Mouse (Mus musculus) MEL (cell line): ENCODE data around the gene Vps50. TPM values are rescaled to one million over a fixed set of nuclear protein-coding genes. Genes with fewer than 3 reads are reported as not detected.
A peak's percentile ranks its signal among the peaks of the same experiment; 100 is the strongest.

Experiments
- DNase-seq: peaks from one replicate; pipeline ENCODE4 v3.0.0; 2011; ENCODE audit warnings: low read depth, low spot score
- H3K27ac ChIP-seq: 2 replicates; pipeline ENCODE4 v1.5.1; 2012; ENCODE audit warnings: low read depth, mild to moderate bottlenecking, control low read depth, low read length, moderate library complexity; ENCODE audit not compliant: control insufficient read depth
- H3K27me3 ChIP-seq, 2 experiments: fragments of 150-350 bp in 1 of 2; sonication (generic) in 1 of 2; 2 replicates each; pipeline ENCODE4 v1.6.1; 2012; ENCODE audit warnings: low read length in 2 of 2, mild to moderate bottlenecking in 2 of 2, improper control_type of control experiment in 1 of 2, moderate library complexity in 1 of 2; ENCODE audit not compliant: insufficient read depth in 2 of 2, control insufficient read depth in 1 of 2
- H3K36me3 ChIP-seq, 2 experiments: 2 replicates each; pipeline ENCODE4 v1.6.1; 2012 to 2014; ENCODE audit warnings: low read length in 2 of 2, improper control_type of control experiment in 1 of 2, inconsistent platforms in 1 of 2, mild to moderate bottlenecking in 1 of 2; ENCODE audit not compliant: insufficient read depth in 2 of 2, control insufficient read depth in 1 of 2
- H3K4me1 ChIP-seq, 2 experiments: fragments of 150-350 bp in 1 of 2; sonication (generic) in 1 of 2; 2 replicates each; pipeline ENCODE4 v1.6.1; 2012; ENCODE audit warnings: low read length in 2 of 2, improper control_type of control experiment in 1 of 2, mild to moderate bottlenecking in 1 of 2; ENCODE audit not compliant: insufficient read depth in 2 of 2, control insufficient read depth in 1 of 2
- H3K4me3 ChIP-seq, 2 experiments: fragments of 150-350 bp in 1 of 2; sonication (generic) in 1 of 2; 2 replicates each; pipeline ENCODE4 v1.5.1; 2012; ENCODE audit warnings: low read depth in 2 of 2, low read length in 2 of 2, mild to moderate bottlenecking in 2 of 2, moderate library complexity in 2 of 2, control low read depth in 1 of 2, improper control_type of control experiment in 1 of 2; ENCODE audit not compliant: control insufficient read depth in 1 of 2, insufficient read depth in 1 of 2
- H3K79me2 ChIP-seq: 2 replicates; pipeline ENCODE4 v1.6.1; 2012; ENCODE audit warnings: mild to moderate bottlenecking, low read length, moderate library complexity; ENCODE audit not compliant: control insufficient read depth, poor library complexity, insufficient read depth
- H3K9ac ChIP-seq: 2 replicates; pipeline ENCODE4 v1.6.1; 2012; ENCODE audit warnings: low read depth, mild to moderate bottlenecking, control low read depth, low read length, moderate library complexity; ENCODE audit not compliant: control insufficient read depth, poor library complexity, severe bottlenecking
- H3K9me3 ChIP-seq: fragments of 150-350 bp; sonication (generic); replicated peaks from 2 replicates; pipeline ENCODE4 v1.6.1; 2012; ENCODE audit warnings: mild to moderate bottlenecking, low read length, improper control_type of control experiment, moderate library complexity; ENCODE audit not compliant: insufficient read depth
- BHLHE40 ChIP-seq: IDR thresholded peaks from 2 replicates; pipeline ENCODE4 v1.6.1; 2012; ENCODE audit warnings: low read depth, mild to moderate bottlenecking, inconsistent platforms, low read length, improper control_type of control experiment, borderline replicate concordance
- CHD1 ChIP-seq: IDR thresholded peaks from 2 replicates; pipeline ENCODE4 v1.6.1; 2012; ENCODE audit warnings: low read depth, mild to moderate bottlenecking, inconsistent platforms, low read length, improper control_type of control experiment
- CHD2 ChIP-seq: IDR thresholded peaks from 2 replicates; pipeline ENCODE4 v1.6.1; 2011; ENCODE audit warnings: low read length, improper control_type of control experiment
- CTCF ChIP-seq, 3 experiments: IDR thresholded peaks in 2 of 3; conservative IDR thresholded peaks in 1 of 3; 2 replicates each; pipeline ENCODE4 v1.5.1; 2011 to 2012; ENCODE audit warnings: low read length in 3 of 3, low read depth in 2 of 3, mild to moderate bottlenecking in 2 of 3, improper control_type of control experiment in 1 of 3, inconsistent platforms in 1 of 3, mixed read lengths in 1 of 3, moderate library complexity in 1 of 3; ENCODE audit not compliant: control insufficient read depth in 1 of 3, insufficient read depth in 1 of 3, poor library complexity in 1 of 3, severe bottlenecking in 1 of 3
- EP300 ChIP-seq, 2 experiments: IDR thresholded peaks; 2 replicates each; pipeline ENCODE4 v1.6.1; 2011; ENCODE audit warnings: improper control_type of control experiment in 2 of 2, low read length in 2 of 2, low read depth in 1 of 2, mild to moderate bottlenecking in 1 of 2
- GABPA ChIP-seq: IDR thresholded peaks from 2 replicates; pipeline ENCODE4 v1.6.1; 2012; ENCODE audit warnings: low read depth, mild to moderate bottlenecking, inconsistent platforms, low read length, improper control_type of control experiment, moderate library complexity
- GATA1 ChIP-seq: IDR thresholded peaks from 2 replicates; pipeline ENCODE4 v1.6.1; 2011; ENCODE audit warnings: low read depth, low read length, improper control_type of control experiment
- HCFC1 ChIP-seq: IDR thresholded peaks from 2 replicates; pipeline ENCODE4 v1.6.1; 2012; ENCODE audit warnings: low read depth, mild to moderate bottlenecking, inconsistent platforms, low read length, improper control_type of control experiment, moderate library complexity
- JUND ChIP-seq: IDR thresholded peaks from 2 replicates; pipeline ENCODE4 v1.6.1; 2011; ENCODE audit warnings: low read depth, mild to moderate bottlenecking, improper control_type of control experiment, low read length
- KAT2A ChIP-seq: conservative IDR thresholded peaks from 2 replicates; pipeline ENCODE4 v1.6.1; 2012; ENCODE audit warnings: low read depth, low read length, improper control_type of control experiment, inconsistent platforms
- MAFK ChIP-seq: IDR thresholded peaks from 2 replicates; pipeline ENCODE4 v1.6.1; 2011; ENCODE audit warnings: low read depth, mild to moderate bottlenecking, low read length, improper control_type of control experiment, borderline replicate concordance
- MAX ChIP-seq: IDR thresholded peaks from 2 replicates; pipeline ENCODE4 v1.6.1; 2011; ENCODE audit warnings: low read length, improper control_type of control experiment
- MAZ ChIP-seq: IDR thresholded peaks from 2 replicates; pipeline ENCODE4 v1.6.1; 2012; ENCODE audit warnings: low read depth, mild to moderate bottlenecking, inconsistent platforms, low read length, improper control_type of control experiment
- MEF2A ChIP-seq: IDR thresholded peaks from 2 replicates; pipeline ENCODE4 v1.6.1; 2014; ENCODE audit warnings: low read depth, mild to moderate bottlenecking, inconsistent platforms, low read length, improper control_type of control experiment; ENCODE audit not compliant: poor library complexity, insufficient replicate concordance, severe bottlenecking; ENCODE audit errors: extremely low read depth
- MXI1 ChIP-seq: IDR thresholded peaks from 2 replicates; pipeline ENCODE4 v1.6.1; 2011; ENCODE audit warnings: mild to moderate bottlenecking, low read depth, low read length, improper control_type of control experiment
- MYB ChIP-seq: IDR thresholded peaks from 2 replicates; pipeline ENCODE4 v1.6.1; 2011; ENCODE audit warnings: mild to moderate bottlenecking, low read depth, low read length, improper control_type of control experiment
- MYC ChIP-seq: IDR thresholded peaks from 2 replicates; pipeline ENCODE4 v1.6.1; 2011; ENCODE audit warnings: low read depth, mild to moderate bottlenecking, low read length, improper control_type of control experiment, moderate library complexity
- NELFE ChIP-seq: IDR thresholded peaks from 2 replicates; pipeline ENCODE4 v1.6.1; 2011; ENCODE audit warnings: low read depth, low read length, improper control_type of control experiment
- NRF1 ChIP-seq: IDR thresholded peaks from 2 replicates; pipeline ENCODE4 v1.6.1; 2014; ENCODE audit warnings: low read depth, mild to moderate bottlenecking, inconsistent platforms, low read length, improper control_type of control experiment, moderate library complexity; ENCODE audit not compliant: poor library complexity, insufficient read depth, severe bottlenecking
- POLR2A ChIP-seq, 2 experiments: IDR thresholded peaks; 2 replicates each; pipeline ENCODE4 v1.6.1; 2011 to 2012; ENCODE audit warnings: low read length in 2 of 2, mild to moderate bottlenecking in 2 of 2, control low read depth in 1 of 2, improper control_type of control experiment in 1 of 2, low read depth in 1 of 2, moderate library complexity in 1 of 2; ENCODE audit not compliant: control insufficient read depth in 1 of 2, insufficient read depth in 1 of 2, poor library complexity in 1 of 2
- POLR2AphosphoS2 ChIP-seq: IDR thresholded peaks from 2 replicates; pipeline ENCODE4 v1.6.1; 2011; ENCODE audit warnings: low read length, improper control_type of control experiment
- RAD21 ChIP-seq: IDR thresholded peaks from 2 replicates; pipeline ENCODE4 v1.6.1; 2011; ENCODE audit warnings: mild to moderate bottlenecking, low read depth, low read length, improper control_type of control experiment
- RCOR1 ChIP-seq: IDR thresholded peaks from 2 replicates; pipeline ENCODE4 v1.6.1; 2012; ENCODE audit warnings: low read depth, mild to moderate bottlenecking, inconsistent platforms, low read length, improper control_type of control experiment
- SIN3A ChIP-seq: IDR thresholded peaks from 2 replicates; pipeline ENCODE4 v1.6.1; 2012; ENCODE audit warnings: low read length, improper control_type of control experiment, inconsistent platforms
- SMC3 ChIP-seq: IDR thresholded peaks from 2 replicates; pipeline ENCODE4 v1.6.1; 2011; ENCODE audit warnings: low read depth, low read length, improper control_type of control experiment
- TAL1 ChIP-seq: IDR thresholded peaks from 2 replicates; pipeline ENCODE4 v1.6.1; 2012; ENCODE audit warnings: mild to moderate bottlenecking, inconsistent platforms, low read length, moderate library complexity, mixed read lengths
- TBP ChIP-seq: IDR thresholded peaks from 2 replicates; pipeline ENCODE4 v1.8.0; 2011; ENCODE audit warnings: low read depth, low read length, improper control_type of control experiment
- TCF12 ChIP-seq: IDR thresholded peaks from 2 replicates; pipeline ENCODE4 v1.6.1; 2014; ENCODE audit warnings: low read depth, mild to moderate bottlenecking, inconsistent platforms, low read length, improper control_type of control experiment, moderate library complexity
- UBTF ChIP-seq: IDR thresholded peaks from 2 replicates; pipeline ENCODE4 v1.6.1; 2012; ENCODE audit warnings: low read depth, mild to moderate bottlenecking, inconsistent platforms, low read length, improper control_type of control experiment, moderate library complexity, borderline replicate concordance; ENCODE audit not compliant: insufficient read depth
- USF1 ChIP-seq: IDR thresholded peaks from 2 replicates; pipeline ENCODE4 v1.6.1; 2014; ENCODE audit warnings: low read depth, mild to moderate bottlenecking, inconsistent platforms, low read length, improper control_type of control experiment, moderate library complexity
- USF2 ChIP-seq, 2 experiments: IDR thresholded peaks; 2 replicates each; pipeline ENCODE4 v1.6.1; 2011 to 2012; ENCODE audit warnings: improper control_type of control experiment in 2 of 2, low read length in 2 of 2, borderline replicate concordance in 1 of 2, inconsistent platforms in 1 of 2, low read depth in 1 of 2, mild to moderate bottlenecking in 1 of 2; ENCODE audit not compliant: insufficient read depth in 1 of 2
- ZC3H11A ChIP-seq: IDR thresholded peaks from 2 replicates; pipeline ENCODE4 v1.6.1; 2012; ENCODE audit warnings: low read depth, mild to moderate bottlenecking, inconsistent platforms, low read length, improper control_type of control experiment
- ZKSCAN1 ChIP-seq: IDR thresholded peaks from 2 replicates; pipeline ENCODE4 v1.6.1; 2012; ENCODE audit warnings: low read depth, mild to moderate bottlenecking, inconsistent platforms, low read length, improper control_type of control experiment, moderate library complexity
- ZMIZ1 ChIP-seq: IDR thresholded peaks from 2 replicates; pipeline ENCODE4 v1.6.1; 2012; ENCODE audit warnings: low read depth, mild to moderate bottlenecking, inconsistent platforms, low read length, improper control_type of control experiment, moderate library complexity
- ZNF384 ChIP-seq: IDR thresholded peaks from 2 replicates; pipeline ENCODE4 v1.6.1; 2012; ENCODE audit warnings: low read depth, mild to moderate bottlenecking, inconsistent platforms, low read length, improper control_type of control experiment
- polyA plus RNA-seq, 2 experiments: library from polyadenylated mRNA; stranded (reverse) in 1 of 2; unstranded in 1 of 2; fragments of >175 nt in 1 of 2; fragments of >200 nt in 1 of 2; gene quantifications; 2 replicates each; pipeline versions ENCODE4 v1.2.1 to v1.2.4; 2012; ENCODE audit warnings: low replicate concordance in 2 of 2, low read depth in 1 of 2; ENCODE audit not compliant: insufficient read length in 2 of 2, insufficient read depth in 1 of 2, missing spikeins in 1 of 2
- total RNA-seq: library from RNA; depleted of rRNA; stranded (reverse); fragments of 300-350 nt; gene quantifications from 2 replicates; pipeline ENCODE4 v1.2.3, GENCODE M21; 2012; rRNA removed

Vps50 gene
- total RNA-seq (20.2 and 21.2 TPM in 2 replicates), polyA plus RNA-seq (10 to 100 TPM in 1 of 2 experiments, not detected in 1; 13.5 TPM)

GRCm38 (mm10) chr6:3498162-3498848 is at the start of gene Vps50, which contains the start of gene Hepacam2:
Gene Vps50 (plus strand): TSS chr6:3498382.
Gene Hepacam2 (minus strand): TSS chr6:3498298.
- Histone ChIP-seq H3K27me3 (no peaks in the 10 kb centered on the region; a peak in 1 of 4 replicates), H3K27ac (no peak within 1 kb of the TSS), H3K4me1 (peaks cover 0 to 2% of the 10 kb centered on the region in 2 experiments; a peak in 2 of 4 replicates), H3K9me3 (no peaks in the 10 kb centered on the region), H3K36me3 (peaks cover 0 to 12% of the 10 kb centered on the region in 2 experiments; a peak in 2 of 4 replicates), H3K4me3 (peak within 1 kb of the TSS; percentile 73 to 88), H3K79me2 (peaks cover 25% of the 10 kb centered on the region), H3K9ac (peak within 1 kb of the TSS; percentile 78)
- DNase-seq: peak; percentile 92
- TF ChIP-seq HCFC1 (peak; percentile 100), JUND (peak; percentile 57; the same call in 1 of the 2 replicates), RCOR1 (no peak), MEF2A (0 out of 2 replicates have a peak, but pooled peaks have one; percentile 4), MXI1 (peak; percentile 96), MYC (peak; percentile 95), ZC3H11A (no peak), CHD2 (peak; percentile 12; the same call in 1 of the 2 replicates), TCF12 (peak; percentile 58; the same call in 1 of the 2 replicates), MAX (peak; percentile 97), SMC3 (no peak), MYB (no peak), USF2 (IDR thresholded peaks at IDR 0.05; ENCODE audit: borderline replicate concordance in 1 of 2, insufficient read depth in 1 of 2, low read depth in 1 of 2, low read length in 2 of 2) (peak; percentile 82 to 96; a peak in 3 of 4 replicates), ZNF384 (no peak), CTCF (IDR thresholded peaks at IDR 0.05 in 2 of 3, conservative IDR thresholded peaks at IDR 0.05 in 1 of 3; ENCODE audit: control insufficient read depth in 1 of 3, insufficient read depth in 1 of 3, low read depth in 2 of 3, low read length in 3 of 3, poor library complexity in 1 of 3, severe bottlenecking in 1 of 3) (no peak), MAFK (no peak), ZKSCAN1 (no peak), POLR2A (IDR thresholded peaks at IDR 0.05; ENCODE audit: control insufficient read depth in 1 of 2, insufficient read depth in 1 of 2, low read depth in 1 of 2, low read length in 2 of 2, poor library complexity in 1 of 2) (peak; percentile 40 to 74; a peak in 3 of 4 replicates), TBP (peak; percentile 78; the same call in 1 of the 2 replicates), NRF1 (peak; percentile 39; the same call in 1 of the 2 replicates), GABPA (no peak), BHLHE40 (no peak), NELFE (peak; percentile 71), SIN3A (peak; percentile 97), POLR2AphosphoS2 (peak; percentile 65; the same call in 1 of the 2 replicates), ZMIZ1 (no peak), MAZ (no peak), RAD21 (no peak), USF1 (peak; percentile 99), CHD1 (no peak), EP300 (IDR thresholded peaks at IDR 0.05; ENCODE audit: low read depth in 1 of 2, low read length in 2 of 2) (no peak), UBTF (no peak), GATA1 (no peak), TAL1 (no peak), KAT2A (peak; percentile 95)
